Mouse (Mus musculus) embryonic facial prominence, embryonic 11.5 days (tissue): ENCODE results near the gene Pcbp2. TPM values are rescaled to one million over a fixed set of nuclear protein-coding genes. Genes with fewer than 3 reads are reported as not detected.

Source experiments
- ATAC-seq: fragments of 200-750 bp; cut with Nextera tagmentation; replicated peaks from 2 replicates; pipeline ENCODE4 v1.8.0; 2017; ENCODE audit warnings: low read depth; ENCODE audit not compliant: insufficient number of reproducible peaks, low FRiP score, low TSS enrichment
- DNase-seq: peaks from one replicate; pipeline ENCODE4 v3.0.0-alpha.2; 2015; ENCODE audit warnings: low spot score
- H3K27ac ChIP-seq: fragments of 300-500 bp; sonication (generic); replicated peaks from 2 replicates; pipeline ENCODE4 v1.5.1; 2014; ENCODE audit warnings: mild to moderate bottlenecking, low read depth, low read length, control low read depth
- H3K27me3 ChIP-seq: fragments of 300-500 bp; sonication (generic); 2 replicates; pipeline ENCODE4 v1.6.1; 2014; ENCODE audit warnings: mild to moderate bottlenecking, low read length, moderate library complexity, mixed read lengths; ENCODE audit not compliant: control insufficient read depth, insufficient read depth
- H3K36me3 ChIP-seq: fragments of 300-500 bp; sonication (generic); replicated peaks from 2 replicates; pipeline ENCODE4 v1.6.1; 2014; ENCODE audit warnings: low read depth, mild to moderate bottlenecking, low read length, moderate library complexity, mixed read lengths; ENCODE audit not compliant: control insufficient read depth, insufficient read depth
- H3K4me1 ChIP-seq: fragments of 300-500 bp; sonication (generic); 2 replicates; pipeline ENCODE4 v1.6.1; 2014; ENCODE audit warnings: low read length, mixed read lengths; ENCODE audit not compliant: control insufficient read depth, insufficient read depth
- H3K4me2 ChIP-seq: fragments of 300-500 bp; sonication (generic); 2 replicates; pipeline ENCODE4 v1.6.1; 2014; ENCODE audit warnings: low read depth, mild to moderate bottlenecking, control low read depth, low read length, moderate library complexity
- H3K4me3 ChIP-seq: fragments of 300-500 bp; sonication (generic); 2 replicates; pipeline ENCODE4 v1.5.1; 2014; ENCODE audit warnings: low read depth, low read length, control low read depth
- H3K9ac ChIP-seq: fragments of 300-500 bp; sonication (generic); replicated peaks from 2 replicates; pipeline ENCODE4 v1.6.1; 2014; ENCODE audit warnings: mild to moderate bottlenecking, control low read depth, low read length
- H3K9me3 ChIP-seq: fragments of 300-500 bp; sonication (generic); replicated peaks from 2 replicates; pipeline ENCODE4 v1.6.1; 2016; ENCODE audit warnings: mild to moderate bottlenecking, low read length, inconsistent platforms, mixed read lengths; ENCODE audit not compliant: control insufficient read depth
- whole genome bisulfite sequencing: fragments of 180-500 bp; shearing (Covaris S2); extraction: QIAGEN DNeasy Blood & Tissue Kit; methylation state at CpG from one replicate; pipeline ENCODE4 v1.1.7; 2014; 5-methylcytosine and 5-hydroxymethylcytosine counted together
- polyA plus RNA-seq: library from polyadenylated mRNA; unstranded; fragments of >200 nt; fragmentation: Nextera tagmentation; extraction: Ambion mirVana; gene quantifications from 2 replicates; pipeline ENCODE4 v1.2.1, GENCODE M21; 2014

Pcbp2 gene
- polyA plus RNA-seq, 1 experiment from 2014 or later, result 288 TPM

- H3K9me3 ChIP-seq, result no peaks in the 10 kb centered on the region
- no peak overlapping the region for H3K4me3 ChIP-seq
- H3K36me3 ChIP-seq, result peaks cover 2% of the 10 kb centered on the region; the same call in 1 of the 2 replicates
- no peak overlapping the region for H3K27ac ChIP-seq
- H3K27me3 ChIP-seq, result no peaks in the 10 kb centered on the region
- ATAC-seq (no peak), DNase-seq (no peak)
- H3K4me2 ChIP-seq, result no peak overlapping the region
- H3K4me1 ChIP-seq, result no peaks in the 10 kb centered on the region
- H3K9ac ChIP-seq, result no peak overlapping the region
- whole genome bisulfite sequencing, result 86% methylated on average over 3 of the region's 3 CpGs
Observed at GRCm38 (mm10) chr15:102532106-102532900, 62.0 kb downstream of the Pcbp2 start.

- WGBS, result 93% methylated on average over 7 of the region's 7 CpGs
- no peak overlapping the region for H3K27ac ChIP-seq
- no peaks in the 10 kb centered on the region; the same call in 1 of the 2 replicates for H3K36me3 ChIP-seq
- no peaks in the 10 kb centered on the region for H3K27me3 ChIP-seq
- no peaks in the 10 kb centered on the region for H3K9me3 ChIP-seq
- no peak overlapping the region for H3K4me2 ChIP-seq
- ATAC-seq, result no peak
- H3K9ac ChIP-seq, result no peak overlapping the region
- no peak overlapping the region for H3K4me3 ChIP-seq
- H3K4me1 ChIP-seq, result no peaks in the 10 kb centered on the region
- DNase-seq, result no peak
Observed at GRCm38 (mm10) chr15:102533926-102534325, 63.6 kb downstream of the Pcbp2 start.

- no peaks in the 10 kb centered on the region for H3K36me3 ChIP-seq
- H3K4me2 ChIP-seq, result no peak overlapping the region
- ATAC-seq, result no peak
- no peaks in the 10 kb centered on the region for H3K9me3 ChIP-seq
- H3K4me1 ChIP-seq, result no peaks in the 10 kb centered on the region
- no peaks in the 10 kb centered on the region for H3K27me3 ChIP-seq
- no peak for DNase-seq
- no peak overlapping the region for H3K4me3 ChIP-seq
- H3K27ac ChIP-seq, result no peak overlapping the region
- 91% methylated on average over 4 of the region's 4 CpGs for WGBS
- H3K9ac ChIP-seq, result no peak overlapping the region
Observed at GRCm38 (mm10) chr15:102544801-102545200, 74.5 kb downstream of the Pcbp2 start.

GRCm38 (mm10) chr15:102546246-102546645, 75.9 kb downstream of the Pcbp2 start:
- no peaks in the 10 kb centered on the region for H3K36me3 ChIP-seq
- H3K4me2 ChIP-seq, result no peak overlapping the region
- no peak overlapping the region for H3K4me3 ChIP-seq
- no peak for DNase-seq
- no peak overlapping the region for H3K9ac ChIP-seq
- H3K27me3 ChIP-seq, result no peaks in the 10 kb centered on the region
- no peak for ATAC-seq
- 93% methylated on average over 3 of the region's 3 CpGs for WGBS
- H3K27ac ChIP-seq, result no peak overlapping the region
- H3K4me1 ChIP-seq, result no peaks in the 10 kb centered on the region
- no peaks in the 10 kb centered on the region for H3K9me3 ChIP-seq

- no peaks in the 10 kb centered on the region for H3K9me3 ChIP-seq
- WGBS, result 86% methylated on average over 3 of the region's 3 CpGs
- no peak overlapping the region for H3K27ac ChIP-seq
- no peaks in the 10 kb centered on the region for H3K36me3 ChIP-seq
- H3K4me1 ChIP-seq, result no peaks in the 10 kb centered on the region
- H3K4me2 ChIP-seq, result no peak overlapping the region
- H3K9ac ChIP-seq, result no peak overlapping the region
- no peak overlapping the region for H3K4me3 ChIP-seq
- DNase-seq (no peak), ATAC-seq (no peak)
- no peaks in the 10 kb centered on the region for H3K27me3 ChIP-seq
Observed at GRCm38 (mm10) chr15:102546677-102547427, 76.5 kb downstream of the Pcbp2 start.

- H3K4me2 ChIP-seq, result no peak overlapping the region
- H3K4me3 ChIP-seq, result no peak overlapping the region
- no peaks in the 10 kb centered on the region for H3K36me3 ChIP-seq
- no peaks in the 10 kb centered on the region for H3K27me3 ChIP-seq
- H3K27ac ChIP-seq, result no peak overlapping the region
- ATAC-seq (no peak), DNase-seq (no peak)
- H3K9me3 ChIP-seq, result no peaks in the 10 kb centered on the region
- 95% methylated on average over 3 of the region's 3 CpGs for WGBS
- H3K4me1 ChIP-seq, result no peaks in the 10 kb centered on the region
- H3K9ac ChIP-seq, result no peak overlapping the region
Observed at GRCm38 (mm10) chr15:102547478-102547877, 77.1 kb downstream of the Pcbp2 start.

Other genes with a start within 250 kb of the Pcbp2 start
- 1.3 and 2.7 TPM in 2 replicates for gene Itgb7, start 238.6 kb upstream of the Pcbp2 start, polyA plus RNA-seq
- gene Rarg, start 213.0 kb upstream of the Pcbp2 start, polyA plus RNA-seq, result 68.1 and 70.2 TPM in 2 replicates
- gene Gm9918, start 200.0 kb upstream of the Pcbp2 start, polyA plus RNA-seq, result 0.58 and 1.2 TPM in 2 replicates
- 51.6 and 57.2 TPM in 2 replicates for gene Mfsd5, start 191.1 kb upstream of the Pcbp2 start, polyA plus RNA-seq
- gene Espl1, start 174.3 kb upstream of the Pcbp2 start, polyA plus RNA-seq, result 36.0 and 37.7 TPM in 2 replicates
- 453 and 469 TPM in 2 replicates for gene Pfdn5, start 144.4 kb upstream of the Pcbp2 start, polyA plus RNA-seq
- 101 and 103 TPM in 2 replicates for gene Myg1, start 138.8 kb upstream of the Pcbp2 start, polyA plus RNA-seq
- gene Aaas, start 119.8 kb upstream of the Pcbp2 start, polyA plus RNA-seq, result 98.3 and 102 TPM in 2 replicates
- 2.4 and 3.0 TPM in 2 replicates for gene Sp7, start 103.4 kb upstream of the Pcbp2 start, polyA plus RNA-seq
- 12.8 and 13.9 TPM in 2 replicates for gene Sp1, start 64.4 kb upstream of the Pcbp2 start, polyA plus RNA-seq
- gene Amhr2, start 25.2 kb upstream of the Pcbp2 start, polyA plus RNA-seq, result 0.24 TPM in 1 of 2 replicates, not detected in the other
- gene Prr13, start 11.5 kb upstream of the Pcbp2 start, polyA plus RNA-seq, result 75.0 and 76.5 TPM in 2 replicates
- gene Gm10337, start 33.2 kb downstream of the Pcbp2 start, polyA plus RNA-seq, result 3.4 TPM in 1 of 2 replicates, not detected in the other
- 13.4 and 15.4 TPM in 2 replicates for gene Map3k12, start 46.5 kb downstream of the Pcbp2 start, polyA plus RNA-seq
- 92.0 and 92.7 TPM in 2 replicates for gene Tarbp2, start 47.7 kb downstream of the Pcbp2 start, polyA plus RNA-seq
- gene Npff, start 54.4 kb downstream of the Pcbp2 start, polyA plus RNA-seq, result 0.52 and 0.66 TPM in 2 replicates
- 0.20 and 0.21 TPM in 2 replicates for gene Gm28047, start 154.5 kb downstream of the Pcbp2 start, polyA plus RNA-seq
- gene Atf7, start 154.9 kb downstream of the Pcbp2 start, polyA plus RNA-seq, result 13.7 and 17.4 TPM in 2 replicates
- 60.4 and 79.9 TPM in 2 replicates for gene Atp5g2, start 201.8 kb downstream of the Pcbp2 start, polyA plus RNA-seq